Mouse (Mus musculus) left cerebral cortex, adult 2 months (tissue): Measurements from ENCODE around the gene Lin54. TPM values are rescaled to one million over a fixed set of nuclear protein-coding genes. Genes with fewer than 3 reads are reported as not detected.
"Not testable (repeated sequence)": the region's sequence is repeated elsewhere in the genome, so short reads cannot be mapped to it uniquely, and the experiment has no call there.

Experiments
- DNase-seq, 2 experiments: peaks; one replicate each; pipeline ENCODE4 v3.0.0; 2021 to 2022; ENCODE audit warnings: low spot score in 2 of 2, mixed read lengths in 1 of 2; ENCODE audit errors: extremely low spot score in 1 of 2
- H3K27ac ChIP-seq: fragments of 200-600 bp; 2 replicates; pipeline ENCODE4 v1.8.1; 2022
- H3K4me3 ChIP-seq: fragments of 200-600 bp; 2 replicates; pipeline ENCODE4 v1.8.1; 2022
- CTCF ChIP-seq: fragments of 200-600 bp; IDR thresholded peaks from 2 replicates; pipeline ENCODE4 v1.8.1; 2022; ENCODE audit warnings: antibody characterized with exemption, mild to moderate bottlenecking, moderate library complexity
- intact Hi-C: fragments of 180-260 bp; cut with DNase I; formaldehyde crosslinking; loops from one replicate; pipeline ENCODE4 v1.15.1; 2025
- total RNA-seq, 2 experiments: library from RNA; stranded (reverse); gene quantifications; 2 replicates each; pipeline ENCODE4 v1.2.3; 2021

The Lin54 gene
- total RNA-seq, 2 experiments from 2014 or later: 22.0 to 24.2 TPM

- DNase-seq: no peak
- H3K4me3 ChIP-seq: peak overlapping the region; percentile 55
- intact Hi-C loops: no loop called here
- H3K27ac ChIP-seq: peak overlapping the region; percentile 95
- TF ChIP-seq CTCF: no peak
These were observed 70.4 kb downstream of the Lin54 start for GRCm38 (mm10) chr5:100430076-100430390.

- peak overlapping the region; percentile 55 for H3K4me3 ChIP-seq
- TF ChIP-seq CTCF: no peak
- peak overlapping the region; percentile 95 for H3K27ac ChIP-seq
- peak; percentile 89 to 92 for DNase-seq
- intact Hi-C loops: loop anchor here (1.0 to 5.0 kb wide), 4 partner anchors 13 to 108 kb away; partner anchors contain the start of genes Cops4, Lin54 and Sec31a
These were observed 70.9 kb downstream of the Lin54 start for GRCm38 (mm10) chr5:100429344-100430075.

- intact Hi-C loops: loop anchor here (1.0 to 5.0 kb wide), 4 partner anchors 13 to 108 kb away; partner anchors contain the start of genes Cops4, Lin54 and Sec31a
- Histone ChIP-seq H3K4me3 (peak overlapping the region; percentile 55), H3K27ac (peak overlapping the region; percentile 69)
- DNase-seq: no peak
- TF ChIP-seq CTCF: no peak
These were observed 71.6 kb downstream of the Lin54 start for GRCm38 (mm10) chr5:100428734-100429343.

- Histone ChIP-seq H3K4me3 (peak overlapping the region; percentile 55), H3K27ac (peak overlapping the region; percentile 69; the same call in 1 of the 2 replicates)
- no peak for TF ChIP-seq CTCF
- DNase-seq: no peak
- intact Hi-C loops: loop anchor here (2.0 to 5.0 kb wide), 2 partner anchors 73 to 109 kb away; partner anchors contain the start of gene Lin54
These were observed 72.3 kb downstream of the Lin54 start for GRCm38 (mm10) chr5:100428031-100428733.

- H3K27ac ChIP-seq: no peak overlapping the region
These were observed 73.2 kb downstream of the Lin54 start for GRCm38 (mm10) chr5:100427276-100427675.

GRCm38 (mm10) chr5:100425823-100426222 is 74.6 kb downstream of the Lin54 start:
- not testable (repeated sequence) for H3K27ac ChIP-seq, H3K4me3 ChIP-seq, DNase-seq
- intact Hi-C loops: loop anchor here (5.0 kb wide), 1 partner anchor 111 kb away; no protein-coding TSS in a partner anchor

More at GRCm38 (mm10) chr5:100427276-100427675, 73.2 kb downstream of the Lin54 start:
- intact Hi-C loops: loop anchor here (5.0 kb wide), 1 partner anchor 110 kb away; no protein-coding TSS in a partner anchor
- DNase-seq: no peak
- H3K4me3 ChIP-seq: peak overlapping the region; percentile 55
- TF ChIP-seq CTCF: no peak

- no peak overlapping the region for H3K4me3 ChIP-seq
- intact Hi-C loops: no loop called here
- no peak overlapping the region for H3K27ac ChIP-seq
- DNase-seq: no peak
- TF ChIP-seq CTCF: no peak
These were observed 76.2 kb downstream of the Lin54 start for GRCm38 (mm10) chr5:100424252-100424651.

- intact Hi-C loops: no loop called here
These were observed 76.8 kb downstream of the Lin54 start for GRCm38 (mm10) chr5:100423626-100424025.

GRCm38 (mm10) chr5:100418861-100419260 is 81.6 kb downstream of the Lin54 start:
- H3K4me3 ChIP-seq: no peak overlapping the region
- intact Hi-C loops: loop anchor here (5.0 kb wide), 1 partner anchor 442 kb away; the partner anchor contains the start of genes 4930524J08Rik and Hnrnpd
- no peak overlapping the region for H3K27ac ChIP-seq
- no peak for DNase-seq
- no peak for TF ChIP-seq CTCF

More at GRCm38 (mm10) chr5:100423626-100424025, 76.8 kb downstream of the Lin54 start:
- Histone ChIP-seq H3K27ac (no peak overlapping the region), H3K4me3 (no peak overlapping the region)
- no peak for DNase-seq
- TF ChIP-seq CTCF: no peak

GRCm38 (mm10) chr5:100418077-100418476 is 82.4 kb downstream of the Lin54 start:
- DNase-seq: no peak
- Histone ChIP-seq H3K27ac (no peak overlapping the region), H3K4me3 (no peak overlapping the region)
- no peak for TF ChIP-seq CTCF
- intact Hi-C loops: loop anchor here (5.0 kb wide), 1 partner anchor 441 kb away; the partner anchor contains the start of genes 4930524J08Rik and Hnrnpd

- no peak; the same call in 1 of the 2 replicates for TF ChIP-seq CTCF
- Histone ChIP-seq H3K27ac (peak within 1 kb of the TSS; percentile 92), H3K4me3 (peak within 1 kb of the TSS; percentile 84)
- peak; percentile 98 for DNase-seq
- intact Hi-C loops: loop anchor here (1.0 to 5.0 kb wide), 4 partner anchors 13 to 439 kb away; partner anchors contain the start of genes 4930524J08Rik, Cops4 and Hnrnpd
These were observed 84.5 kb downstream of the Lin54 start, which contains the start of gene Sec31a for GRCm38 (mm10) chr5:100415761-100416590. Sec31a (minus strand) TSS chr5:100416234.
